Mouse (Mus musculus): ENCODE measurements around the gene Traf2.

Traf2 gene

GRCm38 (mm10) chr2:25546811-25547491 is at the start of gene Traf2:
Gene Traf2, minus strand, starts transcription at chr2:25546940.
- ATAC-seq (ENCODE audit: insufficient number of reproducible peaks, low FRiP score, low TSS enrichment) = peak; percentile 98

GRCm38 (mm10) chr2:25591863-25592262 is 45.1 kb upstream of the Traf2 start:
- peak; percentile 40; the same call in 1 of the 2 replicates for ATAC-seq (ENCODE audit: insufficient number of reproducible peaks, low FRiP score, low TSS enrichment)

DNA sequence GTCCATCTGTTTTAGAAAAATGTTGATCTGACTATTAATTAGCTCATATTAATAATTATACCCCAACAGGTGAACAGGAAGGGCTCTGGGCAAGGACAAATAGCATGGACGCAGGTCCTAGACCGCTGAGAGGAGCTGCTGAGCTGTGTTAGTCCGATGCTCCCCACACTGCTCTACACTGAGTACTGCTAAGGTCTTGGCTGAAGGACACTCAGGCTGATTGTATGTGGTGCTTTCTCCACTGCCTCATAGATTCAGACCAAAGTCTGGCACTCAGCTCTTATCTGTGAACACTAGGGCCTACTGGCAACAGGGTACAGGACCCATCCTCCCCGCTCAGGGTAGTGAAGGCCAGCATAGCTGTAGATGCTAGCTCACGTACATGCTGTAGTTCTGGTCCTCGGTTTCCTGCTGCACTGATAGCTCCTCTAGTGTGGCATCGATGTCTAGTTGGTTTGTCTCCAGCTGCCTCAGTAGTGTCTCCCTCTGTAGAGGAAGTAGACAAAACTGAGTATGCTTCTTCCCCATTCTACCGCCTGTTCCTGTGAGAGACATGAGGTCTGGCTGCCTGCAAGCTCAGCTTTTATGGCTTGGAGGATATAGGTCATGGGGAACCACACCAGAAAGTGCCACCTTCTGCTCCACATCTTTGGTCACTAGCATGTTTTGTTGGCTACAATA is 41.6 kb upstream of the Traf2 start:
- ATAC-seq (ENCODE audit: insufficient number of reproducible peaks, low FRiP score, low TSS enrichment) = no peak

DNA sequence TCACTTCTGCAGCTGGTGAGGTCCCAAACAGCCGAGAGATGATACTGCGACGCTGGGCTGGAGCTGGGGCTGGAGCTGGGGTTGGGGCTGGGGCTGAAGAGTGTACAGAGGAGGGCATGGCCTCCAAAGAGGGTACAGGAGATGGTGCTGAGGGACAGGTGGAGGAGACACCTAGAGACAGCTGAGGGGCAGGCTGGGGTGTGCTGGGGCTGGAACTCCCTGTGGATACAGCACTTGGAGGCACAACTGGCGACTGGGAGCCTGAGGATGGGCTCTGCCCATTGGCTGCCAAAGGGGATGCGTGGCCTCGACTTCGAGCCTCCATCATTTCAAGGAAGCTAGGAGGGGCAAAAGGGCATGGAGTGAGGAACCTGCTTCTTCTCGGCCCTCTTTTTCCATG is 40.5 kb upstream of the Traf2 start:
- ATAC-seq (ENCODE audit: insufficient number of reproducible peaks, low FRiP score, low TSS enrichment) = no peak

- ATAC-seq (ENCODE audit: insufficient number of reproducible peaks, low FRiP score, low TSS enrichment) = no peak
Measured at GRCm38 (mm10) chr2:25585601-25586000, 38.9 kb upstream of the Traf2 start.

DNA sequence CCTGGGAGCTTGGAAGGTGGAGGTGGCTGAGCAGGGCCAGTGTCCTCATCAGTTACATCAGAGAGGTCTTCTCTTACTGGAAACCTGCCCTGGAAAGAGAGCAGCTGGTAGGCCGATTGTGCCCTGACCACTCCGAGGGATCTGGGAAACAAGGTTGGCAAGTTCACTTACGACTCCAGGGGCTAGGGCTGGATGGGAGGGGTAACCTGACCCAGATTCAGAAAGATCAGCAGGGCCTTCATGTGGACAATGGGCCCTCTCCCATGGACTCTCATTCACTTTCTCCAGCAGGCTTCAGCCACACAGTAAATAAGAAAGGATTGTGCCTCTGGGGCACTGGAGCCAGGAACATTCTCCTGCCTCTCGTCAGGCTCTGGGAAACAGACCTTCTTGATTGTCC is 38.1 kb upstream of the Traf2 start:
- ATAC-seq (ENCODE audit: insufficient number of reproducible peaks, low FRiP score, low TSS enrichment) = no peak

- no peak for ATAC-seq (ENCODE audit: insufficient number of reproducible peaks, low FRiP score, low TSS enrichment)
Measured at GRCm38 (mm10) chr2:25584152-25584551, 37.4 kb upstream of the Traf2 start.

DNA sequence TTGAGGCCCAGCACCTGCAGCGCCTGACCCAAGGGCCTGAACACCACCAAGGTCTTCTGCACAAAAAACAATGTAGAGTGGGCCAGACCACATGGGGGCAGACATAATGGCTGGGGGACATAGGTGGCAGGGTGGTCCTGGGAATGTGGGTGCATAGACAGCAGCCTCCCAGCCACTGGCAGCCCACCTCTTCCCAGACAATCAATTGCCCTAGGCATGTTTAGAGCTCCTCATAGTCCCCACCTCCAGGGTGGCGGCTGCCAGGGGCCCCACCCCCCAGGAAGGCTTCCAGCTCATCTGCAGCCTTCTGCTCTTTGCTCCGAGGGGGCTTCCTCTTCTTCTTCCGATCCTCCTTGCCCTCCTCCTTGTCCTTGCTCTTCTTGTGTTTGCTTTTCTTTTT is 36.8 kb upstream of the Traf2 start:
- ATAC-seq (ENCODE audit: insufficient number of reproducible peaks, low FRiP score, low TSS enrichment) = no peak

GRCm38 (mm10) chr2:25583120-25583481 is 36.4 kb upstream of the Traf2 start:
- ATAC-seq (ENCODE audit: insufficient number of reproducible peaks, low FRiP score, low TSS enrichment) = no peak

DNA sequence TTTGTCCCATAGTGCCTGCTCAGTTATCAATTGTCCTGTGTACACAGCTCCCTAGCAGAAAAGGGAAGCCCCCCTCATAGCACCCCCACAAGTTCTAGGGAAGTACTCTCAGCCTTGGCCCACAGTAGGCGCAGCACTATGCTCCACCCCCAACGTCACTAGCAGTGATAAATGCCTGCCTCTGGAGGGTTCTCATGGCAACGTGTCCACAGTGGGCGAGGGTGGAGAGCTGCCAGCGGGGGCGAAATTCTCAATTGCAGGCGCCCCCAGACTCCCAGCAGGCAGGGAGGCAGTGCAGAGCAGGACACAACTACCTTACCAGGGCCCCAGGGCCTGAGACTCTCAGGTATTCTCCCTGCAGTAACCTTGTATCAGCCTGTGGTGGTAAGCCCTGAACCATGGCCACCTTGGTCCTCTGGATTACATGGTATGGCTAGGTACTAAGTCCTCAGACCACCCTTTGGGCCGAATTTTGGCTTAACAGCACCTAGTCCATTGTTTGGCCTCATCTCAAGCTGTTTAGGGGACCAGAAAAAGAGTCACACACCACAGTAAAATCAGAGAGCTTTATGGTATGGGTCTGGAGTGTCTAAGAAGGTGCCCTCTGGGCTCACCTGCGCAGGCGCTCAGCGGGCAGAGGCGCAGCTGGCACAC is 35.9 kb upstream of the Traf2 start:
- ATAC-seq (ENCODE audit: insufficient number of reproducible peaks, low FRiP score, low TSS enrichment) = 0 out of 2 replicates have a peak, but pooled peaks have one; percentile 1

GRCm38 (mm10) chr2:25581901-25582301 is 35.2 kb upstream of the Traf2 start:
- peak; percentile 51 for ATAC-seq (ENCODE audit: insufficient number of reproducible peaks, low FRiP score, low TSS enrichment)

GRCm38 (mm10) chr2:25581294-25581864 is 34.6 kb upstream of the Traf2 start, which contains the start of gene Ajm1:
Gene Ajm1, minus strand, starts transcription at chr2:25581757.
- peak; percentile 37 for ATAC-seq (ENCODE audit: insufficient number of reproducible peaks, low FRiP score, low TSS enrichment)

GRCm38 (mm10) chr2:25580621-25581101 is 33.9 kb upstream of the Traf2 start:
- no peak for ATAC-seq (ENCODE audit: insufficient number of reproducible peaks, low FRiP score, low TSS enrichment)

- no peak for ATAC-seq (ENCODE audit: insufficient number of reproducible peaks, low FRiP score, low TSS enrichment)
Measured at GRCm38 (mm10) chr2:25579737-25580460, 33.2 kb upstream of the Traf2 start.

GRCm38 (mm10) chr2:25578796-25579736 is 32.3 kb upstream of the Traf2 start:
- no peak for ATAC-seq (ENCODE audit: insufficient number of reproducible peaks, low FRiP score, low TSS enrichment)

- ATAC-seq (ENCODE audit: insufficient number of reproducible peaks, low FRiP score, low TSS enrichment) = no peak
Measured at GRCm38 (mm10) chr2:25577951-25578795, 31.4 kb upstream of the Traf2 start.

DNA sequence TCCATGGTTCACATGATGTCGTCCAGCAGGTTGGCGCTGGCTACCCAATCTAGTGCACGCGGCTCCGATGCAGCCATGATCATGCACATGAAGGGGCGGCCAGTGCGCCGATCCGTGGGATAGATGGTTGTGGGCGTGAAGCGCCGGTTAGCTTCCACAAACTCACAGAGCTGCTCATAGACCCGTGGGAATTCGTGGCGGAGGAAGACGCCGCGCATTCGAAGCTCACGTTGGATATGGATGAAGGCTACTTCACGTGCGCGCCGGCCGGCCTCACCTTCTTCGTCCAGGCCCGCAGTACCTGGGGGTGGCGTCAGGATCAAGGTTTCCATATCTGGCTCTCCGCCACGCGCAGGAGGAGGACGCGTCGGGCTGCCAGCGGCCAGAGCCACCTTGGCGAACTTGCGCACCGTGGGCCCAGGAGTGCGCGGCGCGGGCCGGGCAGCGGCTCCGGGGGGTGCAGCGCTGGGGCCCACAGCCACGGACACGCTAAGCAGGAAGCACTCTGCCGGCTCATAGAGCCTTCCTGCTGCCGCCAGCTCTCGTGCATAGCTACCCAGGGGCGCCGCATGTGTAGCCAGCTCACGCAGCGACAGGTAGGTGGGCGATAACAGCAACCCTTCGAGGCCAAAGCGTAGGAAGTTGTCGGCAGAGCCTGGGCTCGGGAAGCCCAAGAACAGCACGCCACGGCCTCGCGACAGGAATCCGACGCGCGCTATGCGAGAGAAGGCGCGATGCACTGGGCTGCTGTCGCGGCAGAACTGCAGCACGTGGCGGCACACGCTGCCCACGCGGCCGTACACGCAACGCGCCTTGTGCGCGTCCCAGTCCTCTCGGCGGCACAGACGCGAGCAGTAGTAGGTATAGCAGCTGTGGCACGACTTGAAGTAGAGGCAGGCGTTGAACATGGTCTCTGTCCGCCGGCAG is 30.5 kb upstream of the Traf2 start:
- ATAC-seq (ENCODE audit: insufficient number of reproducible peaks, low FRiP score, low TSS enrichment) = no peak
